Mouse (Mus musculus) megakaryocyte-erythroid progenitor cell, adult 5-6 weeks (primary cell): ENCODE results near the gene Phospho1. TPM values are rescaled to one million over a fixed set of nuclear protein-coding genes. Genes with fewer than 3 reads are reported as not detected.

Source experiments
- ATAC-seq: replicated peaks from 2 replicates; pipeline ENCODE4 v1.8.0; 2016; ENCODE audit warnings: mild to moderate bottlenecking, inconsistent platforms; ENCODE audit not compliant: severe bottlenecking, poor library complexity, low FRiP score, low TSS enrichment
- total RNA-seq, 2 experiments: library from RNA; stranded (forward) in 1 of 2; stranded (reverse) in 1 of 2; fragments of 200-1000, 215-1000 nt in 1 of 2; fragments of >200 nt in 1 of 2; fragmentation: Nextera tagmentation in 1 of 2; gene quantifications; 2 replicates each; pipeline ENCODE4 v1.2.3; 2014 to 2017

Gene Phospho1
- total RNA-seq, 2 experiments from 2014 or later: 0.56 to 5.6 TPM

GRCm38 (mm10) chr11:95809603-95810002, 14.7 kb upstream of the Phospho1 start:
- ATAC-seq: no peak

GRCm38 (mm10) chr11:95810828-95811227, 13.5 kb upstream of the Phospho1 start:
- no peak for ATAC-seq

- no peak for ATAC-seq
Measured at GRCm38 (mm10) chr11:95811741-95812140, 12.6 kb upstream of the Phospho1 start.

- no peak for ATAC-seq
Measured at GRCm38 (mm10) chr11:95812224-95812623, 12.1 kb upstream of the Phospho1 start.

GRCm38 (mm10) chr11:95814101-95814500, 10.2 kb upstream of the Phospho1 start:
- ATAC-seq: no peak

- ATAC-seq: no peak
Measured at GRCm38 (mm10) chr11:95814857-95815256, 9.4 kb upstream of the Phospho1 start.

GRCm38 (mm10) chr11:95815412-95815811, 8.9 kb upstream of the Phospho1 start:
- ATAC-seq: no peak

- ATAC-seq: no peak
Measured at GRCm38 (mm10) chr11:95819138-95819537, 5.2 kb upstream of the Phospho1 start.

- ATAC-seq: no peak
Measured at GRCm38 (mm10) chr11:95821511-95821910, 2.8 kb upstream of the Phospho1 start.

- no peak for ATAC-seq
Measured at GRCm38 (mm10) chr11:95822437-95822836, 1.9 kb upstream of the Phospho1 start.

GRCm38 (mm10) chr11:95824877-95825243, 561 bp downstream of the Phospho1 start:
- ATAC-seq: no peak

- ATAC-seq: no peak
Measured at GRCm38 (mm10) chr11:95825625-95826024, 1.3 kb downstream of the Phospho1 start.

- ATAC-seq: no peak
Measured at GRCm38 (mm10) chr11:95826317-95827167, 2.2 kb downstream of the Phospho1 start.

- ATAC-seq: no peak
Measured at GRCm38 (mm10) chr11:95827168-95827447, 2.8 kb downstream of the Phospho1 start.

- ATAC-seq: no peak
Measured at GRCm38 (mm10) chr11:95827464-95828085, 3.3 kb downstream of the Phospho1 start.

- no peak for ATAC-seq
Measured at GRCm38 (mm10) chr11:95828181-95828964, 4.1 kb downstream of the Phospho1 start.

GRCm38 (mm10) chr11:95829526-95830050, 5.3 kb downstream of the Phospho1 start:
- ATAC-seq: no peak

GRCm38 (mm10) chr11:95830411-95831275, 6.3 kb downstream of the Phospho1 start:
- no peak for ATAC-seq

- ATAC-seq: no peak
Measured at GRCm38 (mm10) chr11:95831276-95831619, 6.9 kb downstream of the Phospho1 start.
